29 mouse cellular contexts compared by ENCODE assay signal in genomic region chr9:34418100-34418499, GRCm38 (mm10).
"Had no signal": no experiment of that assay in that cellular context is flagged by ENCODE, and none has a peak within 500 bp of the region (broad histone marks: within the 10 kb centered on the region; RNA-seq: fewer than 3 reads in every experiment).

No protein-coding gene starts in this region.

- H3K4me2 ChIP-seq: heart, embryonic 11.5 days; heart, embryonic 13.5 days; heart, embryonic 15.5 days; hindbrain, embryonic 13.5 days; hindbrain, embryonic 15.5 days; kidney, embryonic 15.5 days; limb, embryonic 12.5 days; liver, embryonic 11.5 days; liver, embryonic 13.5 days; liver, embryonic 15.5 days had no signal

- H3K27ac ChIP-seq: gastrocnemius, adult 2 months; heart, adult 2 months; heart, embryonic 13.5 days; heart, embryonic 15.5 days; hindbrain, embryonic 13.5 days; hindbrain, embryonic 15.5 days; hindbrain, postnatal 0 days; kidney, embryonic 15.5 days; kidney, postnatal 0 days; limb, embryonic 10.5 days; limb, embryonic 12.5 days; liver, embryonic 13.5 days; liver, embryonic 15.5 days had no signal

- DNase-seq: gastrocnemius, adult 2 months; gastrocnemius, postnatal 10 days; gastrocnemius, postnatal 25 days; heart, adult 2 months; heart, postnatal 14 days; heart, postnatal 36 days; kidney, adult 11 months; kidney, adult 2 months; kidney, adult 9 months; kidney, postnatal 14 days; kidney, postnatal 36 days; layer of hippocampus, adult 9-11 months; layer of hippocampus, postnatal 36 days; liver; liver, embryonic 13.5 days; liver, postnatal 0 days had no signal

- H3K9ac ChIP-seq: heart, embryonic 13.5 days; heart, embryonic 15.5 days; hindbrain, embryonic 13.5 days; hindbrain, embryonic 15.5 days; kidney, embryonic 15.5 days; limb, embryonic 12.5 days; liver, embryonic 13.5 days; liver, embryonic 15.5 days; liver, postnatal 0 days had no signal

- H3K36me3 ChIP-seq: heart, embryonic 13.5 days; heart, embryonic 15.5 days; hindbrain, embryonic 13.5 days; hindbrain, embryonic 15.5 days; kidney, embryonic 15.5 days; limb, embryonic 10.5 days; limb, embryonic 12.5 days; liver, embryonic 13.5 days; liver, embryonic 15.5 days had no signal

- ATAC-seq: hindbrain, postnatal 0 days; intestine, embryonic 16.5 days; liver, postnatal 0 days had no signal

- H3K27me3 ChIP-seq: heart, embryonic 13.5 days; heart, embryonic 15.5 days; hindbrain, embryonic 13.5 days; hindbrain, embryonic 15.5 days; kidney, embryonic 15.5 days; limb, embryonic 12.5 days; liver, embryonic 13.5 days; liver, embryonic 15.5 days had no signal

- H3K4me1 ChIP-seq: heart, embryonic 13.5 days; heart, embryonic 15.5 days; hindbrain, embryonic 13.5 days; hindbrain, embryonic 15.5 days; kidney, embryonic 15.5 days; limb, embryonic 10.5 days; liver, embryonic 13.5 days; liver, embryonic 15.5 days had no signal

- H3K4me3 ChIP-seq: gastrocnemius, adult 2 months; heart, adult 2 months; heart, embryonic 13.5 days; heart, embryonic 15.5 days; hindbrain, embryonic 13.5 days; hindbrain, embryonic 15.5 days; kidney, embryonic 15.5 days; limb, embryonic 10.5 days; limb, embryonic 12.5 days; liver, embryonic 13.5 days; liver, embryonic 15.5 days had no signal

- H3K9me3 ChIP-seq: heart, embryonic 13.5 days; heart, embryonic 15.5 days; hindbrain, embryonic 13.5 days; hindbrain, embryonic 15.5 days; kidney, embryonic 15.5 days; limb, embryonic 10.5 days; limb, embryonic 12.5 days; liver, embryonic 13.5 days; liver, embryonic 15.5 days had no signal
